Mouse (Mus musculus) lung, adult 2 months (tissue): ENCODE measurements around the gene Szrd1.

Source experiments
- CTCF ChIP-seq: fragments of 200-500 bp; IDR thresholded peaks from 2 replicates; pipeline ENCODE4 v1.5.1; 2011; ENCODE audit warnings: mild to moderate bottlenecking, low read length, control low read depth; ENCODE audit not compliant: insufficient read depth
- POLR2A ChIP-seq: fragments of 200-500 bp; IDR thresholded peaks from 2 replicates; pipeline ENCODE4 v1.6.1; 2011; ENCODE audit warnings: low read depth, mild to moderate bottlenecking, control low read depth, low read length, borderline replicate concordance; ENCODE audit errors: extremely low read depth

DNA sequence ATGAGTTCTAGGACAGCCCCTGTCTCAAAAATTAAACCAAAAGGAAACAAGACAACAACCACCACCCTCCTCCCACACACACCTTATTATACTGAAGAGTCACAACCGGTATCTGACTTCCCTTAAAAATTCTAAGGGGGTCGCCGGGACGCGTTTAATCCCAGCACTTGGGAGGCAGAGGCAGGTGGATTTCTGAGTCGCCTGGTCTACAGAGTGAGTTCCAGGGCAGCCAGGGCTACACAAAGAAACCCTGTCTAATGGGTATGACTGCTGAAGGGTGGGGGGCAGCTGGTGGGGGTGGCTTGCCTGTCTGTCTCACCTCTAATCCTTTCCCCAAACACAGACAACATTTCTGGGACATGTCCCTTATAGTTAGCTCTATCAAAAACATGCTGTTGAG lies 1.4 kb upstream of the Szrd1 start:
- TF ChIP-seq CTCF (no peak), POLR2A (no peak)
